Mouse (Mus musculus): Measurements from ENCODE around the gene Dbr1. TPM values are rescaled to one million over a fixed set of nuclear protein-coding genes. Genes with fewer than 3 reads are reported as not detected.

Gene Dbr1
- 10 to 100 TPM; 31.9 to 55.4 TPM for total RNA-seq (2023)

GRCm38 (mm10) chr9:99575677-99576480, at the start of gene Dbr1:
TSS of gene Dbr1 (plus strand) at chr9:99575799.

GRCm38 (mm10) chr9:99568347-99569070, 7.1 kb upstream of the Dbr1 start, which contains the start of gene Armc8:
TSS of gene Armc8 (minus strand) at chr9:99568899.

GRCm38 (mm10) chr9:99612202-99612601, 36.6 kb downstream of the Dbr1 start, which contains the start of gene A4gnt:
TSS of gene A4gnt (plus strand) at chr9:99612502.

GRCm38 (mm10) chr9:99629281-99630011, 53.8 kb downstream of the Dbr1 start, which contains the start of gene Dzip1l:
TSS of gene Dzip1l (plus strand) at chr9:99629496.

Other genes with a start within 250 kb of the Dbr1 start
- under 1 TPM in 1 of 2 experiments, not detected in 1; 0.12 TPM for gene Esyt3, start 217.2 kb upstream of the Dbr1 start, total RNA-seq (2023)
- under 1 TPM in 1 of 2 experiments, not detected in 1; 0.84 TPM for gene Mras, start 138.4 kb upstream of the Dbr1 start, total RNA-seq (2023)
- gene Nme9, start 124.3 kb upstream of the Dbr1 start, total RNA-seq (2023): not detected
- 10 to 100 TPM; 38.7 to 41.7 TPM for gene Armc8, start 6.9 kb upstream of the Dbr1 start, total RNA-seq (2023)
- not detected for gene A4gnt, start 36.7 kb downstream of the Dbr1 start, total RNA-seq (2023)
- gene Dzip1l, start 53.7 kb downstream of the Dbr1 start, total RNA-seq (2023): not detected
- not detected for gene Cldn18, start 141.5 kb downstream of the Dbr1 start, total RNA-seq (2023)